Mouse (Mus musculus) midbrain, embryonic 13.5 days (tissue): ENCODE measurements around the gene Otud6a. TPM values are rescaled to one million over a fixed set of nuclear protein-coding genes. Genes with fewer than 3 reads are reported as not detected.
"Not testable (repeated sequence)": the region's sequence is repeated elsewhere in the genome, so short reads cannot be mapped to it uniquely, and the experiment has no call there.

Source experiments
- ATAC-seq: fragments of 200-750 bp; cut with Nextera tagmentation; 2 replicates; pipeline ENCODE4 v1.8.0; 2017; ENCODE audit warnings: mild to moderate bottlenecking, moderate TSS enrichment, moderate library complexity
- H3K27ac ChIP-seq: fragments of 300-500 bp; sonication (generic); 2 replicates; pipeline ENCODE4 v1.5.1; 2015; ENCODE audit warnings: inconsistent platforms, mild to moderate bottlenecking, moderate library complexity
- H3K27me3 ChIP-seq: fragments of 300-500 bp; sonication (generic); 2 replicates; pipeline ENCODE4 v1.6.1; 2015; ENCODE audit warnings: mild to moderate bottlenecking, inconsistent platforms
- H3K36me3 ChIP-seq: fragments of 300-500 bp; sonication (generic); 2 replicates; pipeline ENCODE4 v1.6.1; 2015; ENCODE audit warnings: mild to moderate bottlenecking, inconsistent platforms
- H3K4me1 ChIP-seq: fragments of 300-500 bp; sonication (generic); replicated peaks from 2 replicates; pipeline ENCODE4 v1.6.1; 2015; ENCODE audit warnings: inconsistent platforms
- H3K4me2 ChIP-seq: fragments of 300-500 bp; sonication (generic); replicated peaks from 2 replicates; pipeline ENCODE4 v1.6.1; 2015; ENCODE audit warnings: moderate library complexity, mild to moderate bottlenecking, inconsistent platforms
- H3K4me3 ChIP-seq: fragments of 300-500 bp; sonication (generic); replicated peaks from 2 replicates; pipeline ENCODE4 v1.5.1; 2015; ENCODE audit warnings: mild to moderate bottlenecking, inconsistent platforms
- H3K9ac ChIP-seq: fragments of 300-500 bp; sonication (generic); replicated peaks from 2 replicates; pipeline ENCODE4 v1.6.1; 2015; ENCODE audit warnings: mild to moderate bottlenecking, inconsistent platforms
- H3K9me3 ChIP-seq: fragments of 300-500 bp; sonication (generic); 2 replicates; pipeline ENCODE4 v1.6.1; 2016; ENCODE audit warnings: mild to moderate bottlenecking, inconsistent platforms
- WGBS: fragments of 180-500 bp; shearing (Covaris S2); methylation state at CpG from one replicate; pipeline ENCODE4 v1.1.7; 2015; 5-methylcytosine and 5-hydroxymethylcytosine counted together
- polyA plus RNA-seq: library from polyadenylated mRNA; unstranded; fragments of >200 nt; fragmentation: Nextera tagmentation; extraction: Ambion mirVana; gene quantifications from 2 replicates; pipeline ENCODE4 v1.2.1, GENCODE M21; 2015

Gene Otud6a
- not detected in 2 replicates for polyA plus RNA-seq

- Histone ChIP-seq H3K9me3 (no peaks in the 10 kb centered on the region), H3K4me3 (no peak within 1 kb of the TSS), H3K4me2 (no peak within 1 kb of the TSS), H3K27me3 (peaks cover 16% of the 10 kb centered on the region), H3K9ac (no peak within 1 kb of the TSS), H3K4me1 (no peaks in the 10 kb centered on the region), H3K27ac (no peak within 1 kb of the TSS), H3K36me3 (no peaks in the 10 kb centered on the region)
- ATAC-seq: no peak
- 92% methylated on average over 21 of the region's 21 CpGs for WGBS
Measured at GRCm38 (mm10) chrX:100428693-100429092, at the start of gene Otud6a. TSS of gene Otud6a (plus strand) at chrX:100429013.

GRCm38 (mm10) chrX:100389887-100390286 is 38.9 kb upstream of the Otud6a start:
- Histone ChIP-seq H3K27me3 (peaks cover 10% of the 10 kb centered on the region), H3K4me3 (no peak overlapping the region), H3K4me2 (no peak overlapping the region), H3K27ac (no peak overlapping the region), H3K4me1 (no peaks in the 10 kb centered on the region), H3K9ac (no peak overlapping the region), H3K36me3 (no peaks in the 10 kb centered on the region), H3K9me3 (no peaks in the 10 kb centered on the region)
- no peak for ATAC-seq
- 89% methylated on average over 1 of the region's 1 CpGs for WGBS

DNA sequence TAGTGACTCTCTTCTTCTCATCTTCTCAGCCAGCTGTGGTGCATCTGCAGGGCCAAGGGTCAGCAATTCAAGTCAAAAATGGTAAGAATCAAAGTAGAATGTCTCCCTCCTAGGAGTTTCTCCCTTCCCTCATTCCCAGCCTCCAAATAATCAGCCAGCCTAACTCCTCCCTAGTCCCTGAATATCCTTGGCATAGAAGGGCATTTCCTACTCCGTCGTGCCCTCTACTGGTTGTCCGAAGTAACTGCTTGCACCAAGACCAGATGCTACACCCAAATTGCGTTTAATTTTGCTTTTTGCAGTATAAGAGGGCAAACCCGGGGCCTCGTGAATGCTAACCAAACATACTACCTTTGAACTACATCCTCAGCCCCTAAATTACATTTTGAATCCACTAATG is 36.5 kb upstream of the Otud6a start:
- Histone ChIP-seq H3K27me3 (peaks cover 10% of the 10 kb centered on the region), H3K36me3 (no peaks in the 10 kb centered on the region), H3K4me3 (no peak overlapping the region), H3K9ac (no peak overlapping the region), H3K9me3 (no peaks in the 10 kb centered on the region), H3K4me1 (no peaks in the 10 kb centered on the region), H3K27ac (no peak overlapping the region), H3K4me2 (no peak overlapping the region)
- WGBS: 35% methylated on average over 6 of the region's 6 CpGs
- no peak for ATAC-seq

DNA sequence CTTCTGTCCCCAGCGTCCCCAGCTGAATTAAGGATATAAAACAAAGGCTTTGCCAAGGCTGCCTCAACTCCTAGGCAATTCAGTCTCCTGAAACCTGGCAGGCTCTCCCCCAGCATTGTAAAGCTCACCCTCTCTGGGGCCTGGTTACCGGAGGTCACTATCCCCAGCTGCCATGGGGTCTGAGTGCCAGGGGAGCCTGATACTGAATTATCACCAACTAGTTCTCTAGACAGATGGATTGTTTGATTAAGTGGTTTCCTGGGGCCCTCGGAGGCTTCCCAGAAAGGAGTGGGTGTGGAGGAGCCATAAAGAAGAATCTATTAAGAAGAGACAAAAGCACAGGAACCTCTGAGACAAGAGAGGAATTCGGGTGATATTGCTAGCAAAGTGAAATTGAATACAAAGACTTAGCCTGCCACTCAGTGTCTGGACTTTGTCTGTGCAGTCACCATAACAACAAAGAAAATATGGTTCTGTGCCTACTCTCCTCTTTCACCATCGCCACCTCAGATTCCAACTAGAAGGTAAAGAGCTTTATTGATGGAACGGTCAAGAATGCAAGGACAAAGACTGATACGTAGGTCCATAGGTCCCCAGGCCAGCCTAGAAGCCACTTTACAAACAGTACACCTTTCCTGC is 34.5 kb upstream of the Otud6a start:
- Histone ChIP-seq H3K4me3 (no peak overlapping the region), H3K4me2 (no peak overlapping the region), H3K27me3 (peaks cover 17% of the 10 kb centered on the region), H3K36me3 (no peaks in the 10 kb centered on the region), H3K9me3 (no peaks in the 10 kb centered on the region), H3K4me1 (no peaks in the 10 kb centered on the region), H3K27ac (no peak overlapping the region), H3K9ac (no peak overlapping the region)
- no peak for ATAC-seq
- WGBS: 69% methylated on average over 7 of the region's 7 CpGs

- Histone ChIP-seq H3K9ac (no peak overlapping the region), H3K27ac (no peak overlapping the region), H3K27me3 (peaks cover 17% of the 10 kb centered on the region), H3K4me1 (no peaks in the 10 kb centered on the region), H3K9me3 (no peaks in the 10 kb centered on the region), H3K4me2 (no peak overlapping the region), H3K4me3 (no peak overlapping the region), H3K36me3 (no peaks in the 10 kb centered on the region)
- 87% methylated on average over 8 of the region's 8 CpGs for WGBS
- ATAC-seq: no peak
Measured at GRCm38 (mm10) chrX:100395026-100395425, 33.8 kb upstream of the Otud6a start.

- Histone ChIP-seq H3K9ac (no peak overlapping the region), H3K4me3 (no peak overlapping the region), H3K27me3 (peaks cover 10% of the 10 kb centered on the region; the same call in 1 of the 2 replicates), H3K4me2 (no peak overlapping the region), H3K36me3 (no peaks in the 10 kb centered on the region), H3K9me3 (no peaks in the 10 kb centered on the region), H3K4me1 (no peaks in the 10 kb centered on the region), H3K27ac (no peak overlapping the region)
- no peak for ATAC-seq
Measured at GRCm38 (mm10) chrX:100400900-100401299, 27.9 kb upstream of the Otud6a start.

DNA sequence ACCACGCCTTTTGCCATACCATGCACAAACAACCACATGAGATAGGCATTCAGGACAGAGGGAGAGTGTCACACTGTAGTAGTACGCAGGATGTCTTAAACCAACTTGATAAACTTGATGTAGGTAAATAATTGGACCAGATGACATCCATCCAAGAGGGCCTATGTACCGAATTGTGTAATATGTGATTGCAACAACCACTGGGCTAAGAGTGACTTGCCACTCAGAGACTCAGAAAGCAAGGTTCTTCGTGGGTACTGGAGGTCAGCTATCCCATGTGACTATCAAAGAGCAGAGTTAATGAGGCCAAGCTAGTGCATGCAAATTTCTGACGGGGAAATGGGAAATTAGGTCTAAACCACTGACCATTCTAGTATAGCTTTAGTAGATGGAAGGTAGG is 27.2 kb upstream of the Otud6a start:
- Histone ChIP-seq H3K4me2 (no peak overlapping the region), H3K4me3 (no peak overlapping the region), H3K36me3 (no peaks in the 10 kb centered on the region), H3K27me3 (peaks cover 10% of the 10 kb centered on the region; the same call in 1 of the 2 replicates), H3K9me3 (no peaks in the 10 kb centered on the region), H3K27ac (no peak overlapping the region), H3K4me1 (no peaks in the 10 kb centered on the region), H3K9ac (no peak overlapping the region)
- WGBS: 81% methylated on average over 5 of the region's 5 CpGs
- ATAC-seq: no peak

GRCm38 (mm10) chrX:100409245-100409644 is 19.6 kb upstream of the Otud6a start:
- WGBS: 69% methylated on average over 1 of the region's 1 CpGs
- no peaks in the 10 kb centered on the region for H3K36me3 ChIP-seq
- no peak for ATAC-seq
- no peaks in the 10 kb centered on the region for H3K4me1 ChIP-seq
- no peak overlapping the region for H3K27ac ChIP-seq
- H3K4me2 ChIP-seq: no peak overlapping the region
- H3K9ac ChIP-seq: no peak overlapping the region
- H3K27me3 ChIP-seq: no peaks in the 10 kb centered on the region; the same call in 1 of the 2 replicates
- H3K4me3 ChIP-seq: no peak overlapping the region
- H3K9me3 ChIP-seq: no peaks in the 10 kb centered on the region

DNA sequence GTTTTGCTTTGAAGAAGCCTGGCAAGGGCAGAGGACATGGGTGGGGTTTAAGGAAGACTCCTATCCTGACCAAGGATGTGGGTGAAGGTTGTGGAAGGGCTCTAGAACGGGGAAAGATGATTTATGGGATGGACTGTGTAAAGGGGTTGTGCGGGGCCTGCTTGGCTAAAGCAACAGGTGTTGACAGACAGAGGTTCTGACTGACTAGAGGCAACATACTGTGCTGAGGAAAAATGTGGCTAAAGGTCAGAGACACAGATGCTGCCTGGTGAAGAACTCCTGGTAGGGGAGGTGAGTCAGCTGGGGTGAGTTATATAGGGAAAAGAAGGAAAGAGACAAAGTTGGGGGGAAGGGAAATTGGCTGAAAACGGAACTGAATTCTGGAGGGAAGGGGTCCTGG is 3.5 kb downstream of the Otud6a start:
- no peak overlapping the region for H3K4me2 ChIP-seq
- no peak overlapping the region for H3K4me3 ChIP-seq
- H3K36me3 ChIP-seq: no peaks in the 10 kb centered on the region
- 64% methylated on average over 3 of the region's 3 CpGs for WGBS
- peaks cover 41% of the 10 kb centered on the region for H3K27me3 ChIP-seq
- no peak overlapping the region for H3K9ac ChIP-seq
- no peak overlapping the region for H3K27ac ChIP-seq
- no peak for ATAC-seq
- H3K9me3 ChIP-seq: no peaks in the 10 kb centered on the region
- H3K4me1 ChIP-seq: no peaks in the 10 kb centered on the region

DNA sequence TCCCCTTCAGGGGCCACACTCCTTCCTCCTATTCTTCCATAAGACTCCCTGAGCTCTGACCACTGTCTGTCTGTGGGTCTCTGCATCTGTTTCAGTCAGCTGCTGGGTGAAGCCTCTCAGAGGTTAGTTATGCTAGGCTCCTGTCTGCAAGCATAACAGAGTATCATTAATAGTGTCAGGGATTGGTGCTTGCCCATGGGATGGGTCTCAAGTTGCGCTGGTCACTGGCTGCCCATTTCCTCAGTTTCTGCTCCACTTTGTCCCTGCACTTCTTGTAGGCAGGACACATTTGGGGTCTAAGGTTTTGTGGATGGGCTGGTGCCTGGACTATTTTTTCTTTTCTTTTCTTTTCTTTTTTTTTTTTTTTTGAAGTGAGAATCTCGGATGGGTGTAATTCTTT is 13.8 kb downstream of the Otud6a start, which contains the start of gene Awat2:
Awat2 (minus strand) TSS at position 101 of the 400 bp plus-strand sequence.
- not testable (repeated sequence) for H3K36me3 ChIP-seq, H3K4me3 ChIP-seq, H3K9ac ChIP-seq, H3K4me2 ChIP-seq, H3K4me1 ChIP-seq, ATAC-seq, H3K27ac ChIP-seq, H3K9me3 ChIP-seq
- 94% methylated on average over 2 of the region's 2 CpGs for WGBS
- H3K27me3 ChIP-seq: peaks cover 21% of the 10 kb centered on the region; the same call in 1 of the 2 replicates

DNA sequence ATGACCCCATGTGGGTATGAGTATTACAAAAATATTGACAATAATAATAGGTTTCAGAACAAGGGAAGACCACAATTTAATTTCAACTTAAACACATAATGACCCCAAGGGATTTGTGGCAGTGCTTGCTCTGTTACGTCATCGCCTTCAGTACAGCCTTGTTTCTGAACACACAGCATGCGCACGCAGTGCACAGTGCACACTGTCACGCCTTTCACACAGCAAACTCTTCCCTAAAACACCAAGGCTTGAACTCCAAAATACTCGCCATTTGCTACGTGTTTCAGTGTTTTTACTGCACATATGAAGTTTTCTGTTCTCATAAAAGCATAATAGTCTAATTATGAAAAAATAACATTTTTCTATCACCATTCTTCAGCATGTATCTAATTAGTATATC is 14.7 kb downstream of the Otud6a start:
- WGBS: 90% methylated on average over 7 of the region's 7 CpGs

GRCm38 (mm10) chrX:100468047-100468446 is 39.2 kb downstream of the Otud6a start:
- 84% methylated on average over 4 of the region's 4 CpGs for WGBS
- H3K9ac ChIP-seq: no peak overlapping the region
- H3K4me1 ChIP-seq: no peaks in the 10 kb centered on the region
- H3K27ac ChIP-seq: no peak overlapping the region
- H3K4me2 ChIP-seq: no peak overlapping the region
- no peaks in the 10 kb centered on the region for H3K36me3 ChIP-seq
- peaks cover 24% of the 10 kb centered on the region; the same call in 1 of the 2 replicates for H3K27me3 ChIP-seq
- no peak overlapping the region for H3K4me3 ChIP-seq
- no peak for ATAC-seq
- H3K9me3 ChIP-seq: no peaks in the 10 kb centered on the region

More for the DNA sequence above, 14.7 kb downstream of the Otud6a start:
- no peak overlapping the region for H3K4me2 ChIP-seq
- no peak for ATAC-seq
- H3K36me3 ChIP-seq: no peaks in the 10 kb centered on the region
- no peaks in the 10 kb centered on the region for H3K9me3 ChIP-seq
- H3K27ac ChIP-seq: no peak overlapping the region
- H3K4me1 ChIP-seq: no peaks in the 10 kb centered on the region
- H3K27me3 ChIP-seq: peaks cover 21% of the 10 kb centered on the region; the same call in 1 of the 2 replicates
- no peak overlapping the region for H3K9ac ChIP-seq
- no peak overlapping the region for H3K4me3 ChIP-seq

DNA sequence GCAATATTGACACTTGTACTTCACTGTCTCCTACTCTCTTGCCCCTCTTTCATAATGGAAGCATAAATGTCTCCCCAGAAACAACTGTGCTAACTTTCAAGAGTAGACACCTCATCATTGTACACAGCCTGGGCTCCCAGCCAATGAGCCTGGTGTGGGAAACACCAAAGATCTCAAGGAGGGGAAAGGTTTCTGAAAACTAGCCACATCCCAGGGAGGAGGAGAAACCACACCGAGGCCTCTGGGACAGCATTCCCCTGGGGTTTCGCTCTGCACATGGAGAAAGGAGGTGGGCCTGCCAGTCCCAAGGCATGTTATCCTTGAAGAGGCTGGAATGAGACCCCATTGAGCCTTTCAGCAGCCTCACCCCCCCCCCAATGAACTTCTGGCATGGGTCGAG is 41.3 kb downstream of the Otud6a start:
- no peak for ATAC-seq
- WGBS: 92% methylated on average over 3 of the region's 3 CpGs

More for the DNA sequence above, 41.3 kb downstream of the Otud6a start:
- no peak overlapping the region for H3K4me2 ChIP-seq
- no peaks in the 10 kb centered on the region for H3K9me3 ChIP-seq
- no peaks in the 10 kb centered on the region for H3K4me1 ChIP-seq
- H3K36me3 ChIP-seq: no peaks in the 10 kb centered on the region
- H3K27ac ChIP-seq: no peak overlapping the region
- no peak overlapping the region for H3K4me3 ChIP-seq
- H3K9ac ChIP-seq: no peak overlapping the region
- peaks cover 24% of the 10 kb centered on the region; the same call in 1 of the 2 replicates for H3K27me3 ChIP-seq
